Mouse (Mus musculus) layer of hippocampus, adult 9-10 months (tissue): ENCODE results near the gene Abraxas2.

Source experiments
- DNase-seq: peaks from one replicate; pipeline ENCODE4 v3.0.0; 2022; ENCODE audit warnings: low spot score

Gene Abraxas2

DNA sequence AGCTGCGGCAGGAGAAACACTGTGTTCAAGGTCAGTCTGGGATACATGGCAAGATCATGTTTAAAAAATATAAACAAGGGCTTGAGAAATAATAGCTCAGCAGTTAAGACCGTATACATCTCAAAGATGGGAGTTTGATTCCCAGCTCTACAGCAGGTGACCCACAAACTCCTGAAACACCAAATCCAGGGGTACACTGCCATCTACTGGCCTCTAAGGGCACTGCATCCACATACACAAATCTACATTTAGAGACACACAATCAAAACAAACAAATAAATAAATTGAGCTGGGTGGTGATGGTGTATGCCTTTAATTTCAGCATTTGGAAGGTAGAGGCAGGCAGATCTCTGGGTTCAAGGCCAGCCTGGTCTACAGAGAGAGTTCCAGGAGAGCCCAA, 39.2 kb downstream of the Abraxas2 start:
- no peak for DNase-seq

DNA sequence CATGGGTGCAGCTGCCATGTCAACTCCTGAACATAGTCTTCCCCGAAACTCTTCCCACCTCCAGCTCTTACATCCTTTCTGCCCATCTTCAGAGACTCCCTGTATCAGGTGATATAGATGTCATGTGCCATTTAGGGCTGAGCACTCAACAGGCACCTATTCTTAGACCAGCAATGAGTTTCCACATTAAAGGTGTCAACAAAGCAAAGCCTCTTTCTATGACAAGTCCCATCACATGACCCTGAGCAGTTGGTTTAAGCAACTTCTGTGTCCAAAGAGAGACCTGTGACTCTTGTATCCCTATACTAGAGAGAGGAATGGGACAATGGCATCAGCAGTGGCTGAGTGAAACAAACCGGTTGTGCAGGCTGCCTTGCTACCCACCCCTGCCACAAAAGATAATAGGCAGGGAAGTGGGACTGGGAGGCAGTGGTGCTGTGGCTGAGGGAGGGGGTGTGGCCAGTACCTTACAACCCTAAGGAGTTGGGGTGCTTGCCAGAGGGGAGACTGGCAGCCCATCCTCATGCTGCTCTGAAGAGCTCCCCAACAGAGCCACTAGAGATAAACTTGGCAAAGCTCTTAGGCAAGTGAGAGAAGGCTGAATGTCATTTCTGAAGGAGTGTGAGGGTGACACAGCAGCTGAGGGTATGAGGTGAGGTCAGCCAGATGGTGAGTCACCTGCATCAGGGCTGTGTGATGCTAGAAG, 42.0 kb downstream of the Abraxas2 start:
- DNase-seq = no peak

DNA sequence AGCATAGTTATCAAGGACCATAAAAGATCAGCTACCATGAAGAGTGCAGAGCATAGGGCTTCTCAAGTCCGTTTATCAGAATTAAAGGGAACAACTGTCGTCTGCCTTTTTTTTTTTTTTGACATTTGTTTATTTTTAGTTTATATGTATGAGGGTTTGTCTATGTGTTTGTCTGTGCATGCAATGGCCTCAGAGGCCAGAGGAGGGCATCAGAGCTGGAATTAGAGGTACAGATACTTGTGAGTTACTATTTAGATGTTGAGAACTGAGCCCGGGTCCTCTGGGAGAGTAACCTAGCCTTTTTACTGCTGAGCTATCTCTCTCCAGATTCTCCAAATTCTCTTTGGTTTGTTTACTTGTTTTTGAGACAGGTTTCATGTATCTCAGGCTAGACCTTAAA, 44.8 kb downstream of the Abraxas2 start:
- DNase-seq = no peak

DNA sequence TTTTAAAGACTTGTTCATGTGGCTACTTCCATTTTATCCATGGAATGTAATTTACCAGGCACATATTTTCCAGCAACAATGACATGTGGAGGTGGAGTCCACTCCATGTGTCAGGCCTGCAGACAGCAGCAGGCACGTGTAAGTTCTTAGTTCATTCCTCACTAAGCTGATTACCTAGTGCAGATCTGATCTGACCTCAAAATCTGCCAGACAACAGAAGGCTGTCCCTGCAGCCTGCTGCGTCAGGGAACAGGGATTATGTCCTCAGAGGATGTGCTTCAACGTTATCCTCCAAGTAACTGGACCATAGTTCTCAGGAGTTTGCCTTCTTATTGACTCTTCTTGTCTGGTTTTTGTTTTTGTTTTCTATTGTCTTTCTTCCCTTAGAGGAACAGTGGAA, 62.9 kb downstream of the Abraxas2 start:
- no peak for DNase-seq

DNA sequence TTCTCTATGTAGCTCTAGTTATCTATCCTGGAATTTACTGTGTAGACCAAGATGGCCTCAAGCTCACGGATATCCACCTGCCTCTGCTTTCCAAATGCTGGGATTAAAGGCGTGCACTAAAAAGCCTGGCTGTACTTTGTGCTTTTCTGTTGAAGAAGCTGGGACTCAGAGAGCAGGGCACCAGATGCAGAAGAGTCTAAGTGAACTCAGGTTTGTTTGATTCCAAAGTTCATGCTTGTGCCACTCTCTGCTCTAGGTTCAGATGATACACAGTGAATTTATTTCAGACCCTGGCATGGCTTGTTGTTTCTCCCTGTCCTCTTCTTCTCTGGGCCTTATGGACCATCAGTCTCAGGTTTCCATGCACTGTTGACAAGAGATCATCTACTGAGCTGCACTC, 66.2 kb downstream of the Abraxas2 start:
- no peak for DNase-seq

DNA sequence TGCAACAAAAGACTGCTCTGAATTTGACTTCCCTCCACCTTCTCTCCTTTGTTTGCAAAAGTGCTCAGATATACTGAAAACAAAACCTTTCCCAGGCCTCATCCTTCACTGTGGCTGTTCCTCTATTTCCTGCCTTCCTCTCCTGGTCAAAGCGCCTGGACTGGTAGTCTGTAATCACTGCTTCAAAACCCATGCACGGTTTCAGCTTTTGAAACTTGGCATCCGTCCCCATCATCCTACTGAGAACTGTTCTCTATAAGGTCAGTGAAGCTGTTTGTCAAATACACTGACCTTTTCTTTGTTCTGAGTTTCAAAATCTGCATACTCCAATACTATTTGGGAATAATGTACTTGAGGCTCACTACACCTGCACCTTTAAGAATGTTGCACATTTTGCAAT, 68.2 kb downstream of the Abraxas2 start:
- DNase-seq = no peak

DNA sequence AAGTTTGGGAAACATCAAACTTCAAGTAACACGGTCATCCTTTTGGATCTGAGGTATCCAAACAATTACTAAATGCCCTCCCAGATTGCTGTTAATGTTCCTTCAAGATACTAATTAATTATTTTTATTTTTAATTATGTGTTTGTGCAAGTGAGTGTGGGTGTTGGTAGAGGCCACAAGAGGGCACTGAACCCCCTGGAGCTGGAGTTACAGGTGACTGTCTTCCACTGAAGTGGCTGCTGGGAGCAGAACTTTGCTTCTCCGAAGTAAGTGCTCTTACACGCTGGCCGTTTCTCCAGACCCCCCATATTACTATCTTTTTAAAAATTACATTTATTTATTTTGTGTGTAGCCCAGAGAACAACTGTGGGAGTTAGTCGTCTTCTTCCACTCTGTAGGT, 71.0 kb downstream of the Abraxas2 start:
- no peak for DNase-seq

DNA sequence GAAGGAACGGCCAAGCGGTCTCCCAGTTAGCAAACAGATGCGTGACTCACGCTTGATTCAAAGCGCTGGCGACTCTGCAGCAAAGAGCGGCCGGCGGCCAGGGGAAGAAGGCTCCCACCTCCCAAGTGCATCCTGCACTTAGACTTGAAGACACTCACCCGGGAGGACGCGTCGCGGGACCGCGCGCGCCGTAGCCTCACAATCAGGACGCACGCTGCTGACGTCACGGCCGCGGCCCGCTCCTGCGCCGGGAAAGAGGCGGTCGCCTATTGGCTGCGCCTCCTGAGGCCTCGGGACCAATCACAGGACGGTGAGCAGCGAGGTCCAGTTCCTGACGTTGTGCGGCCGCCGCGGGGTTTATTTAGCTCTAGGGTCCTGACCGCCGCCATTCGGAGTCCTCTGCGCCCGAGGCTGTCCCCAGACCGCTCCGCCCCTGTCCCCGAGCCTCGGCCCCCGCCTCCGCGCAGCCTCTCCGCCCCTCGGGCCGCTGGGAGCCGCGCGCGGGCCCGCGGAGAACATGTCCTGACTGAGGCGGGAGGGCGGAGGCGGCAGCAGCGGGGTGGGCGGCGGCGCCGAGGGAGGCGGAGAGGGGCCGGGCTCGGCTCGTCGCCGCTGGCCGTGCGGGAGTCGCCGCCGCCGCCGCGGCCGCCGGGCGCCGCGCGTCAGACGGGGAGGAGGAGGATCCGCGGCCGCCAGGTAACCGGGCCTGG, 72.0 kb downstream of the Abraxas2 start, which contains the start of gene Zranb1:
TSS of gene Zranb1 (plus strand) at position 293 of the 710 bp plus-strand sequence.
- DNase-seq = peak; percentile 97

DNA sequence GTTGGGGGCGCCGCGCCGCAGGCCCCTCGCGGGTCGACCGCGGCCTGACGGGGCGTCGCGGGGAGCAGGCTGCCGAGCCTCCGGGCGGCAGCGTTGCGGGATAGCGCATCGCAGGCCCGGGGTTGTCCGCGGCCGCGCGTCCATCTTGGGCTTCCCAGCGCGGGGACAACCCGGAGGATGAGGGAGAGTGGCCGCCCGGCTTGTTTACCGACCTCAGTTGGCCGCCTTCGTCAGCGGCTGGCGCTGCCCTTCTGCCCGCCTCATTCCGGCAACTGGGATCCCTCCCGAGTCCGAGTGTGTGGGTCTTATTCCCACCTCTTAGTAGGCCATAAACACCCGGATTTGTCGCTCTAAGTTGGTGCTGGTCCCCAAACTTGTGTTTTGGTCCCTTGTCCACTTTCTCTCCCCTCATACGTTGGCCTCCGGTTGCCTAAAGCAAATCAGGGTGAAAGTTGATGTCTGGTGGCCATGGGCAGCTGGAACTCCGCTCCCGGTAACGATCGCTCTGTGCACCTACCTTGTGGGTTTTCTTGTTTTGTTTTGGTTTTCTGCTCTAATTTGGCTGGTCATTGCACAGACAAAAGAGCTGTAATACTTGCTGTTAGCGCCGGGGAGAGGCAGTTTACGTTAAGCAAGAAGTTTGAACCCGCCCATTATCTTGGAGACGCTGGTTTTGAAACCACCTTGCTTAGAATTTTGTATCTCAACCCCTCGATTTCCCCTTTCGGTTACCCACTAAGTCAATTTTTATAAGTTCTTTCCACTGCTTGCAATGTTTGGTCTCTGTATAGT, 72.7 kb downstream of the Abraxas2 start:
- no peak for DNase-seq

DNA sequence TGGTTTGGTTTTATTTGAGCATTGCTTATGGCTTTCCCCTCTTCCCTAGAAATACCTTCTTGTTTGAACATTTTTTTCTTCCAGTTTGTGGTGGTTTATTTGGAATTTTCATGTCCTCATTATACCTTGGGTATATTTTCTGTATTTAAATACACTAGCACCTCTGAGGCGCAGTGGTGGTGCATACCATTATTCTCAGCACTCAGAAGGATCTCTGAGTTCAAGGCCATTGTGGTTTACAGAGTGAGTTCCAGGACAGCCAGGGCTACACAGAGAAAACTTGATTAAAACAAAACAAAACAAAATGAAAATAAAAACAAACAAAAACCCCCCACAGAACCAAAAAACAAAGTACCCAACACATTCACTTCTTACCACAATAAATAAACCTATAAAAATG, 74.3 kb downstream of the Abraxas2 start:
- DNase-seq = no peak
